Mouse (Mus musculus) lung, adult 2 months (tissue): ENCODE measurements around the gene Cnn3. TPM values are rescaled to one million over a fixed set of nuclear protein-coding genes. Genes with fewer than 3 reads are reported as not detected.
A peak's percentile ranks its signal among the peaks of the same experiment; 100 is the strongest.

Source experiments
- DNase-seq: peaks from one replicate; pipeline ENCODE4 v3.0.0; 2022
- H3K4me1 ChIP-seq: fragments of 200-500 bp; 2 replicates; pipeline ENCODE4 v1.6.1; 2011; ENCODE audit warnings: low read length; ENCODE audit not compliant: control insufficient read depth, insufficient read depth
- H3K4me3 ChIP-seq: fragments of 200-500 bp; replicated peaks from 2 replicates; pipeline ENCODE3; 2011; ENCODE audit warnings: low read depth, mild to moderate bottlenecking, control low read depth, low read length; ENCODE audit errors: extremely low read depth
- CTCF ChIP-seq: fragments of 200-500 bp; IDR thresholded peaks from 2 replicates; pipeline ENCODE4 v1.5.1; 2011; ENCODE audit warnings: mild to moderate bottlenecking, low read length, control low read depth; ENCODE audit not compliant: insufficient read depth
- POLR2A ChIP-seq: fragments of 200-500 bp; IDR thresholded peaks from 2 replicates; pipeline ENCODE4 v1.6.1; 2011; ENCODE audit warnings: low read depth, mild to moderate bottlenecking, control low read depth, low read length, borderline replicate concordance; ENCODE audit errors: extremely low read depth
- WGBS: fragments of 180-500 bp; shearing (Covaris S2); methylation state at CpG from one replicate; pipeline ENCODE4 v1.1.7; 2018; 5-methylcytosine and 5-hydroxymethylcytosine counted together
- polyA plus RNA-seq: library from polyadenylated mRNA; depleted of rRNA; stranded (reverse); fragments of >200 nt; gene quantifications from 2 replicates; pipeline ENCODE4 v1.2.3, GENCODE M21; 2012

The Cnn3 gene
- polyA plus RNA-seq, 1 experiment, result 170 TPM

GRCm38 (mm10) chr3:121448029-121448468, 21.8 kb downstream of the Cnn3 start:
- Histone ChIP-seq H3K4me1 (peaks cover 4% of the 10 kb centered on the region; the same call in 1 of the 2 replicates), H3K4me3 (no peak overlapping the region)
- WGBS, result 43% methylated on average over 11 of the region's 11 CpGs
- TF ChIP-seq POLR2A (no peak), CTCF (no peak)
- no peak for DNase-seq

GRCm38 (mm10) chr3:121448606-121449005, 22.3 kb downstream of the Cnn3 start:
- DNase-seq, result no peak
- Histone ChIP-seq H3K4me3 (no peak overlapping the region), H3K4me1 (peaks cover 4% of the 10 kb centered on the region; the same call in 1 of the 2 replicates)
- 72% methylated on average over 8 of the region's 8 CpGs for whole genome bisulfite sequencing
- TF ChIP-seq POLR2A, result no peak
- no peak for TF ChIP-seq CTCF

- Histone ChIP-seq H3K4me3 (peak overlapping the region; percentile 33), H3K4me1 (peaks cover 4% of the 10 kb centered on the region; the same call in 1 of the 2 replicates)
- WGBS, result 74% methylated on average over 8 of the region's 8 CpGs
- TF ChIP-seq POLR2A (no peak), CTCF (no peak)
- DNase-seq, result no peak
Measured at GRCm38 (mm10) chr3:121449527-121449926, 23.2 kb downstream of the Cnn3 start.

GRCm38 (mm10) chr3:121451404-121451803, 25.1 kb downstream of the Cnn3 start:
- no peak overlapping the region for H3K4me3 ChIP-seq
- H3K4me1 ChIP-seq, result peaks cover 4% of the 10 kb centered on the region; the same call in 1 of the 2 replicates
- 71% methylated on average over 10 of the region's 10 CpGs for WGBS
- no peak for TF ChIP-seq CTCF
- no peak for TF ChIP-seq POLR2A
- DNase-seq, result no peak

GRCm38 (mm10) chr3:121458545-121459492, 32.5 kb downstream of the Cnn3 start:
- Histone ChIP-seq H3K4me1 (0 out of 2 replicates have a peak, but pooled peaks cover 2% of the 10 kb centered on the region), H3K4me3 (no peak overlapping the region)
- WGBS, result 47% methylated on average over 14 of the region's 14 CpGs
- TF ChIP-seq POLR2A, result no peak
- no peak for DNase-seq

- 63% methylated on average over 16 of the region's 16 CpGs for WGBS
- H3K4me1 ChIP-seq, result 0 out of 2 replicates have a peak, but pooled peaks cover 2% of the 10 kb centered on the region
- H3K4me3 ChIP-seq, result no peak overlapping the region
- TF ChIP-seq POLR2A (no peak), CTCF (no peak)
- no peak for DNase-seq
Measured at GRCm38 (mm10) chr3:121460473-121461193, 34.3 kb downstream of the Cnn3 start.

GRCm38 (mm10) chr3:121461477-121461876, 35.2 kb downstream of the Cnn3 start:
- Histone ChIP-seq H3K4me3 (no peak overlapping the region), H3K4me1 (0 out of 2 replicates have a peak, but pooled peaks cover 2% of the 10 kb centered on the region)
- DNase-seq, result no peak
- 92% methylated on average over 13 of the region's 13 CpGs for WGBS
- no peak for TF ChIP-seq POLR2A
- TF ChIP-seq CTCF, result no peak

GRCm38 (mm10) chr3:121462782-121463181, 36.5 kb downstream of the Cnn3 start:
- no peak for TF ChIP-seq POLR2A
- no peak for TF ChIP-seq CTCF
- 82% methylated on average over 3 of the region's 3 CpGs for WGBS
- H3K4me1 ChIP-seq, result 0 out of 2 replicates have a peak, but pooled peaks cover 2% of the 10 kb centered on the region

GRCm38 (mm10) chr3:121464733-121465305, 38.5 kb downstream of the Cnn3 start:
- WGBS, result 80% methylated on average over 7 of the region's 7 CpGs
- no peak overlapping the region for H3K4me3 ChIP-seq
- DNase-seq, result no peak
- peaks cover 4% of the 10 kb centered on the region for H3K4me1 ChIP-seq
- TF ChIP-seq CTCF (no peak), POLR2A (no peak)

More at GRCm38 (mm10) chr3:121462782-121463181, 36.5 kb downstream of the Cnn3 start:
- DNase-seq, result no peak
- no peak overlapping the region for H3K4me3 ChIP-seq
